Mouse (Mus musculus) intestine, postnatal 0 days (tissue): Measurements from ENCODE around the gene Parn. TPM values are rescaled to one million over a fixed set of nuclear protein-coding genes. Genes with fewer than 3 reads are reported as not detected.

Experiments
- ATAC-seq: fragments of 200-750 bp; cut with Nextera tagmentation; 2 replicates; pipeline ENCODE4 v1.8.0; 2017; ENCODE audit warnings: mild to moderate bottlenecking, moderate TSS enrichment, moderate library complexity
- H3K27ac ChIP-seq: fragments of 300-500 bp; sonication (generic); 2 replicates; pipeline ENCODE4 v1.5.1; 2014; ENCODE audit warnings: mild to moderate bottlenecking, low read depth, low read length, moderate library complexity
- H3K27me3 ChIP-seq: fragments of 300-500 bp; sonication (generic); replicated peaks from 2 replicates; pipeline ENCODE4 v1.6.1; 2014; ENCODE audit warnings: low read length, mixed read lengths; ENCODE audit not compliant: control insufficient read depth, insufficient read depth
- H3K36me3 ChIP-seq: fragments of 300-500 bp; sonication (generic); 2 replicates; pipeline ENCODE4 v1.6.1; 2014; ENCODE audit warnings: mild to moderate bottlenecking, moderate library complexity; ENCODE audit not compliant: control insufficient read depth, insufficient read depth
- H3K4me1 ChIP-seq: fragments of 300-500 bp; sonication (generic); replicated peaks from 2 replicates; pipeline ENCODE4 v1.6.1; 2014; ENCODE audit warnings: antibody characterized with exemption, low read length, mixed read lengths; ENCODE audit not compliant: control insufficient read depth, insufficient read depth
- H3K4me2 ChIP-seq: fragments of 300-500 bp; sonication (generic); replicated peaks from 2 replicates; pipeline ENCODE4 v1.6.1; 2014; ENCODE audit warnings: low read depth, mild to moderate bottlenecking, moderate library complexity
- H3K4me3 ChIP-seq: fragments of 300-500 bp; sonication (generic); 2 replicates; pipeline ENCODE4 v1.5.1; 2014; ENCODE audit warnings: low read depth, low read length
- H3K9ac ChIP-seq: fragments of 300-500 bp; sonication (generic); 2 replicates; pipeline ENCODE4 v1.6.1; 2014; ENCODE audit warnings: mild to moderate bottlenecking, low read depth, low read length
- H3K9me3 ChIP-seq: fragments of 300-500 bp; sonication (generic); 2 replicates; pipeline ENCODE4 v1.6.1; 2016; ENCODE audit warnings: mixed run types; ENCODE audit not compliant: control insufficient read depth
- CTCF ChIP-seq: sonication (generic); IDR thresholded peaks from 2 replicates; pipeline ENCODE4 v1.5.1; 2016; ENCODE audit warnings: low read depth, mild to moderate bottlenecking, control low read depth, antibody characterized with exemption, moderate library complexity
- WGBS: fragments of 180-500 bp; shearing (Covaris S2); extraction: QIAGEN DNeasy Blood & Tissue Kit; methylation state at CpG from one replicate; pipeline ENCODE4 v1.1.7; 2014; 5-methylcytosine and 5-hydroxymethylcytosine counted together
- polyA plus RNA-seq: library from polyadenylated mRNA; unstranded; fragments of >200 nt; fragmentation: Nextera tagmentation; extraction: Ambion mirVana; gene quantifications from 2 replicates; pipeline ENCODE4 v1.2.1, GENCODE M21; 2015

Gene Parn
- polyA plus RNA-seq, 1 experiment from 2014 or later = 15.4 TPM

GRCm38 (mm10) chr16:13575306-13575705 lies 92.7 kb downstream of the Parn start:
- 62% methylated on average over 4 of the region's 4 CpGs for WGBS
- Histone ChIP-seq H3K4me3 (no peak overlapping the region), H3K27ac (no peak overlapping the region), H3K36me3 (no peaks in the 10 kb centered on the region), H3K4me2 (no peak overlapping the region), H3K9ac (no peak overlapping the region), H3K4me1 (no peaks in the 10 kb centered on the region), H3K27me3 (no peaks in the 10 kb centered on the region), H3K9me3 (no peaks in the 10 kb centered on the region)
- TF ChIP-seq CTCF = no peak
- ATAC-seq = no peak

- H3K9me3 ChIP-seq = no peaks in the 10 kb centered on the region
- H3K9ac ChIP-seq = no peak overlapping the region
- H3K27ac ChIP-seq = no peak overlapping the region
- no peaks in the 10 kb centered on the region for H3K4me1 ChIP-seq
- no peaks in the 10 kb centered on the region for H3K36me3 ChIP-seq
- 100% methylated on average over 2 of the region's 2 CpGs for WGBS
- ATAC-seq = no peak
- no peak overlapping the region for H3K4me2 ChIP-seq
- H3K4me3 ChIP-seq = no peak overlapping the region
- H3K27me3 ChIP-seq = no peaks in the 10 kb centered on the region
- TF ChIP-seq CTCF = no peak
Observed at GRCm38 (mm10) chr16:13568280-13568679, 99.7 kb downstream of the Parn start.

GRCm38 (mm10) chr16:13567614-13568013 lies 100.4 kb downstream of the Parn start:
- no peaks in the 10 kb centered on the region for H3K27me3 ChIP-seq
- H3K9me3 ChIP-seq = no peaks in the 10 kb centered on the region
- no peak for ATAC-seq
- H3K4me2 ChIP-seq = no peak overlapping the region
- H3K9ac ChIP-seq = no peak overlapping the region
- TF ChIP-seq CTCF = no peak
- no peaks in the 10 kb centered on the region for H3K4me1 ChIP-seq
- H3K27ac ChIP-seq = no peak overlapping the region
- no peaks in the 10 kb centered on the region for H3K36me3 ChIP-seq
- 83% methylated on average over 1 of the region's 1 CpGs for WGBS
- H3K4me3 ChIP-seq = no peak overlapping the region

- no peaks in the 10 kb centered on the region for H3K27me3 ChIP-seq
- H3K4me2 ChIP-seq = no peak overlapping the region
- no peaks in the 10 kb centered on the region for H3K4me1 ChIP-seq
- peak; percentile 80 for ATAC-seq
- no peak overlapping the region for H3K9ac ChIP-seq
- H3K36me3 ChIP-seq = no peaks in the 10 kb centered on the region
- WGBS = 58% methylated on average over 6 of the region's 6 CpGs
- no peak overlapping the region for H3K4me3 ChIP-seq
- TF ChIP-seq CTCF = no peak
- H3K9me3 ChIP-seq = no peaks in the 10 kb centered on the region
- no peak overlapping the region for H3K27ac ChIP-seq
Observed at GRCm38 (mm10) chr16:13566351-13566750, 101.6 kb downstream of the Parn start.

GRCm38 (mm10) chr16:13565291-13565690 lies 102.7 kb downstream of the Parn start:
- 77% methylated on average over 5 of the region's 5 CpGs for WGBS
- Histone ChIP-seq H3K36me3 (0 out of 2 replicates have a peak, but pooled peaks cover 4% of the 10 kb centered on the region), H3K27ac (no peak overlapping the region), H3K27me3 (no peaks in the 10 kb centered on the region), H3K9ac (no peak overlapping the region), H3K4me2 (no peak overlapping the region), H3K4me1 (no peaks in the 10 kb centered on the region), H3K4me3 (no peak overlapping the region), H3K9me3 (no peaks in the 10 kb centered on the region)
- ATAC-seq = no peak
- no peak for TF ChIP-seq CTCF

GRCm38 (mm10) chr16:13557784-13558183 lies 110.2 kb downstream of the Parn start:
- H3K4me3 ChIP-seq = no peak overlapping the region
- no peaks in the 10 kb centered on the region for H3K9me3 ChIP-seq
- WGBS = 74% methylated on average over 2 of the region's 2 CpGs
- H3K4me1 ChIP-seq = no peaks in the 10 kb centered on the region
- 0 out of 2 replicates have a peak, but pooled peaks cover 4% of the 10 kb centered on the region for H3K36me3 ChIP-seq
- no peak overlapping the region for H3K4me2 ChIP-seq
- no peak overlapping the region for H3K9ac ChIP-seq
- no peak for TF ChIP-seq CTCF
- H3K27ac ChIP-seq = no peak overlapping the region
- ATAC-seq = no peak
- no peaks in the 10 kb centered on the region for H3K27me3 ChIP-seq

- H3K4me1 ChIP-seq = no peaks in the 10 kb centered on the region
- no peak overlapping the region for H3K27ac ChIP-seq
- ATAC-seq = no peak
- WGBS = 74% methylated on average over 9 of the region's 9 CpGs
- H3K4me2 ChIP-seq = no peak overlapping the region
- no peak for TF ChIP-seq CTCF
- H3K9me3 ChIP-seq = no peaks in the 10 kb centered on the region
- 0 out of 2 replicates have a peak, but pooled peaks cover 4% of the 10 kb centered on the region for H3K36me3 ChIP-seq
- no peak overlapping the region for H3K9ac ChIP-seq
- no peak overlapping the region for H3K4me3 ChIP-seq
- no peaks in the 10 kb centered on the region for H3K27me3 ChIP-seq
Observed at GRCm38 (mm10) chr16:13556954-13557470, 111.0 kb downstream of the Parn start.
